Comparison of ENCODE assay signal across 8 mouse cellular contexts in genomic region chr2:101762405-101762804, GRCm38 (mm10).
DNase-seq lines count a peak whose midpoint lies in the region; ATAC-seq and TF ChIP-seq lines count a peak whose summit lies in the region.

No protein-coding gene starts in this region.

- H3K4me3 ChIP-seq in limb, embryonic 14.5 days (replicated peaks; ENCODE audit: low read length), result no peak overlapping the region

- H3K9me3 ChIP-seq in limb, embryonic 14.5 days (ENCODE audit: control insufficient read depth, low read length), result no peaks in the 10 kb centered on the region

- H3K4me2 ChIP-seq in limb, embryonic 14.5 days (replicated peaks; ENCODE audit: low read depth, low read length, severe bottlenecking), result no peak overlapping the region

- H3K36me3 ChIP-seq in limb, embryonic 14.5 days (ENCODE audit: control insufficient read depth, insufficient read depth, low read length), result peaks cover 3% of the 10 kb centered on the region; the same call in 1 of the 2 replicates

- H3K27me3 ChIP-seq in limb, embryonic 14.5 days (ENCODE audit: control insufficient read depth, insufficient read depth, low read length), result no peaks in the 10 kb centered on the region

- ATAC-seq in limb, embryonic 14.5 days (ENCODE audit: low FRiP score, low read depth), result peak; percentile 58

- no peak for TF ChIP-seq POLR2A in limb, embryonic 14.5 days (IDR thresholded peaks at IDR 0.05; ENCODE audit: borderline replicate concordance, extremely low read depth, insufficient read depth, insufficient read length)

- no peak overlapping the region for H3K9ac ChIP-seq in limb, embryonic 14.5 days (ENCODE audit: low read depth, low read length, severe bottlenecking)

- 60% methylated on average over 10 of the region's 10 CpGs for WGBS in limb, embryonic 14.5 days

- peaks cover 6% of the 10 kb centered on the region; the same call in 1 of the 2 replicates for H3K4me1 ChIP-seq in limb, embryonic 14.5 days (ENCODE audit: control insufficient read depth, insufficient read depth, low read length)

- peak overlapping the region; percentile 62; the same call in 1 of the 2 replicates for H3K27ac ChIP-seq in limb, embryonic 14.5 days (replicated peaks; ENCODE audit: low read depth, low read length)

- peak; percentile 6 for DNase-seq in thymus, postnatal 0 days (ENCODE audit: low spot score)
- no peak for DNase-seq in thymus, postnatal 4 days
- DNase-seq in heart, adult 9 months (ENCODE audit: low spot score in 2 of 2), result peak; percentile 65 to 68
- DNase-seq in limb, embryonic 14.5 days (ENCODE audit: low spot score), result peak; percentile 30
- DNase-seq in retina, embryonic 14.5 days (ENCODE audit: low spot score), result peak; percentile 49
- no peak for DNase-seq in frontal cortex, adult 2 months (ENCODE audit: extremely low spot score in 1 of 2, low spot score in 1 of 2)
- no peak for DNase-seq in adrenal gland, postnatal 25 days
- no peak for DNase-seq in frontal cortex, postnatal 10 days (ENCODE audit: low spot score in 2 of 2)

Comparison
In these comparisons a context has a peak if more than half of its experiments do, and no peak if none do; other contexts are left out.
1. DNase-seq: peak in thymus, postnatal 0 days (single experiment), heart, adult 9 months (2 of 2), limb, embryonic 14.5 days (single experiment) and retina, embryonic 14.5 days (single experiment); none in thymus, postnatal 4 days (single experiment), frontal cortex, adult 2 months (0 of 2), adrenal gland, postnatal 25 days (single experiment) and frontal cortex, postnatal 10 days (0 of 2).